Mouse (Mus musculus) testis, adult 10 weeks (tissue): Measurements from ENCODE around the gene Inf2. TPM values are rescaled to one million over a fixed set of nuclear protein-coding genes. Genes with fewer than 3 reads are reported as not detected.

Experiments
- polyA plus RNA-seq: library from polyadenylated mRNA; stranded (reverse); fragments of 350-450 nt; fragmentation: Illumina TruSeq; extraction: RNeasy Lipid Tissue Mini Kit (QIAGEN cat#74804); gene quantifications from one replicate; pipeline ENCODE4 v1.2.3, GENCODE M21; 2014; ENCODE audit warnings: low read depth, low replicate concordance

Gene Inf2
- polyA plus RNA-seq, result 0.10 TPM

GRCm38 (mm10) chr12:112588426-112589256 is at the start of gene Inf2:
TSS of gene Inf2 (plus strand) at chr12:112588784.

DNA sequence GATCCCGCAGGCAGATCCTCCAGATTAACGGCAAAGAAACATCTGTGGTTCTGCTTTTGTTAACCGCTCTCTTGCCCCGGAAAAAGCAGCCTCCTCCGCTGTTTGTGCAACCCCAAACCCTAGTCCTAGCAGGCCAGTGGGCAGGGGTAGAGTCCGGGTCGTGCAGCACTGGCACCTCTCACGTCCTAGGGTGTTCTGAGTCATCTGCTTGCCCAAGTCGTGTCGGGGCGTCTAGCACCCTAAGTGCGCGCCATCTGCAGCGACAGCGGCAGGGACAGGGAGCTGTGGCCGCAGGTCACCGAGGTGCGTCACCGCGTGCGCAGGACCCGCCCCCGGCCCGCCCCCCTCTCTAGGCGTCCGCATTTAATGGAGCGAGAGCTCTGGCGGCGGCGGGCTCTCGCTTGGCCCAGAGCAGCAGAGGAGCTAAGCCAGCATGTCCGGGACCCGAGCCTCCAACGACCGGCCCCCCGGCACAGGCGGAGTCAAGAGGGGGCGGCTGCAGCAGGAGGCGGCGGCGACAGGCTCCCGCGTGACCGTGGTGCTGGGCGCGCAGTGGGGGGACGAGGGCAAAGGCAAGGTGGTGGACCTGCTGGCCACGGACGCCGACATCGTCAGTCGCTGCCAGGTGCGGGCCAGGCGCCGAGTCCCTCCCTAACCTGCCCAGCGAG is 31.2 kb downstream of the Inf2 start, which contains the start of gene Adssl1:
Gene Adssl1, plus strand, starts transcription at position 360 of the 668 bp plus-strand sequence.

GRCm38 (mm10) chr12:112644180-112644854 is 55.7 kb downstream of the Inf2 start, which contains the start of gene Siva1:
TSS of gene Siva1 (plus strand) at chr12:112644679.

Other genes with a start within 250 kb of the Inf2 start
- gene A530016L24Rik, start 99.3 kb upstream of the Inf2 start, polyA plus RNA-seq, result not detected
- not detected for gene Tmem179, start 72.0 kb upstream of the Inf2 start, polyA plus RNA-seq
- gene Adssl1, start 31.3 kb downstream of the Inf2 start, polyA plus RNA-seq, result 0.70 TPM
- 2.6 TPM for gene Siva1, start 55.9 kb downstream of the Inf2 start, polyA plus RNA-seq
- gene Akt1, start 86.1 kb downstream of the Inf2 start, polyA plus RNA-seq, result 1.3 TPM
- 2.4 TPM for gene Zbtb42, start 90.0 kb downstream of the Inf2 start, polyA plus RNA-seq
- gene Cep170b, start 131.7 kb downstream of the Inf2 start, polyA plus RNA-seq, result 12.5 TPM
- gene Pld4, start 171.9 kb downstream of the Inf2 start, polyA plus RNA-seq, result 0.87 TPM
- gene Ahnak2, start 213.9 kb downstream of the Inf2 start, polyA plus RNA-seq, result 0.41 TPM
- 6.0 TPM for gene Clba1, start 220.2 kb downstream of the Inf2 start, polyA plus RNA-seq
- 10.3 TPM for gene Cdca4, start 240.6 kb downstream of the Inf2 start, polyA plus RNA-seq